Mouse (Mus musculus) layer of hippocampus, adult 2 months (tissue): ENCODE measurements around the gene Pcbp3. TPM values are rescaled to one million over a fixed set of nuclear protein-coding genes. Genes with fewer than 3 reads are reported as not detected.

Experiments used
- DNase-seq, 2 experiments: peaks; one replicate each; pipeline ENCODE4 v3.0.0; 2022; ENCODE audit warnings: low spot score in 2 of 2
- H3K27ac ChIP-seq: fragments of 200-600 bp; 2 replicates; pipeline ENCODE4 v1.8.1; 2022
- H3K4me3 ChIP-seq: fragments of 200-600 bp; 2 replicates; pipeline ENCODE4 v1.8.1; 2022; ENCODE audit warnings: mild to moderate bottlenecking
- CTCF ChIP-seq: fragments of 200-600 bp; conservative IDR thresholded peaks from 2 replicates; pipeline ENCODE4 v1.8.1; 2022; ENCODE audit warnings: antibody characterized with exemption, mild to moderate bottlenecking, moderate library complexity
- total RNA-seq, 2 experiments: library from RNA; stranded (reverse); gene quantifications; 2 replicates each; pipeline ENCODE4 v1.2.3; 2021

The Pcbp3 gene
- total RNA-seq, 2 experiments from 2014 or later = 57.6 to 63.9 TPM

DNA sequence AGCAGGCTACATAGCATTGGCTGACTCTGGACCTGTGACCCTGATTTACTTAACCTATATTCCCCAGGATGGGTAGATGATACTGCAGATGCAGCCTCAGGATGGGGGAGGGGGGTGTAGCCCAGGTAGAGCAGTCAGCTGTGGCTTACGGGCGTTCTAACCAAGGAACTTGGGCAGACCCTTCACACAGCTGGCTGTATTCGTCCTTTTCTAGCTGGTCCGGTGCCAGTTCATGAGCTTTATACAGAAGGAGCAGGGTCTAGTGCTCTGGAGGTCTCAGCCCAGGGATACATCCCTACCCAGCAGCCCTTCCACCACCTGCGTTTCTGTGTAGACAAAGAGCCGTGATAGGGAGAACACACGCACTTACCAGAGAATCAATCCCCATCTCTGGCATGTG, 234.4 kb downstream of the Pcbp3 start:
- TF ChIP-seq CTCF = no peak
- H3K27ac ChIP-seq = no peak overlapping the region
- DNase-seq = no peak
- no peak overlapping the region for H3K4me3 ChIP-seq

DNA sequence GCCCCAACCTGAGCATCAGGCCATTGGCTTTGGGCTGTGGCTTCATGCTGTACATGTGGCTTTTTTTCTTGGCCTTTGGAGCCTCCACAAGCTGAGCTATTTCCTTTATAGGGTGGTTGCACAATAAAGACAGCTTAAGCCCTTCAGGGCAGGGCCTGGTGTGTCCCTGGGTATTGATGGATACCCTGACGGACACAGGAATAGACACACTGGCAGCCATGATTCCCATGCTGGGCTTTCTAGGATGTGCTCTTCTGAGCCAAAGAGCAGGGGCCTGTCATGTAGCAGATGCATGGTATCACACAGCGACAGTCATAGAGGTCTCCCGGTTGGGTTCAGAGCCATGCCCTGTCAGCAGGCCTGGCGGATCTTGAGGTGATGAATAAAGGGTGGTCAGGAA, 234.8 kb downstream of the Pcbp3 start:
- no peak for TF ChIP-seq CTCF
- no peak for DNase-seq
- H3K4me3 ChIP-seq = no peak overlapping the region
- no peak overlapping the region for H3K27ac ChIP-seq

DNA sequence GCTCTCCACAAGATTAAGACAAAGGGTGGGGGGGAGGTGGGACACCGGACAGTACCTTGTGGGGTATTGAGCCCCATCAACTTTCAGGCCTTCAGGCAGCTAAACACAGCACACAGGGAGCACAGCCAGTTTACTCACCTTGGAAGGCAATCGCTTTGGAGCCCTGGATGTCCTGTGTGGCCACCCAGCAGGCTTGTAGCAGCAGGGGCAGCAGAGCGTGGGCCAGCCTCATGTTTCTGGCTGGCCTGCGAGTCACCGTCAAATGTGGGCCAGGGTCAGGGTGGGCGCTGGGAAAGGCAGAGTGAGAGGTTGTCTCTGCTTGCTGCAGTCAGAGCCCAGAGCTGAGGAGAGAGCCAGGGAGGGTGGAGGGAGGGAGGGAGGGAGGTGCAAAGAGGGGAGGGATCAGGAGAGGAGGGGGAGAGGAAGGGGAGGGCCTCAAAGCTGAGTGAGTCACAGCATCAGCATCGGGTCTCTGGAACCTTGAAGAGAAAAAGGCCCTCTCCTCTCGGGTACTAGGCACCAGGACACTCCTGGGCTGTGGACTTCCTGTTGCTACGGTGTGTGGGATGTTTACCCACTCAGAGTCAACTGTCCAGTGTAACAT, 235.9 kb downstream of the Pcbp3 start, which contains the start of gene Col6a1:
Col6a1 (minus strand) TSS at position 487 of the 604 bp plus-strand sequence.
- no peak for TF ChIP-seq CTCF
- DNase-seq = no peak
- H3K4me3 ChIP-seq = peak within 1 kb of the TSS; percentile 18; the same call in 1 of the 2 replicates
- H3K27ac ChIP-seq = no peak within 1 kb of the TSS

DNA sequence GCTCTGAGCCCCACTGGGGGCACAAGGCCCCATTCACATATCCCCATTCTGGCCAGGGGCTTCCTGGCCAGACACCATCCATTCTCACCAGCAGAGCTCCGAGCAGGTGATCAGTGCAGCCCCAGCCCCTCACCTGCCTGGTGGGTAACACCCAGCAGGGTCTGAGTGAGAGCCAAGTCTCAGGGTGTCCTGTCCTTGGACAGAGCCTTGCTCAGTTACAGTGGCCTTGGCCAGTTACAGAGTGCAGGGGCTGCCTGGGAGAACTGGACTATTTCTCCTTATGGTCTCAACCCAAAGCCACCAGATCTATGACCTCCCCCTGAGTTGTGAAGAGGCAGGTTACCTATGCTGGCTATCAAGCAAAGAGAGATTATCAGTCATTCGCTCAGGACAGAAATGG, 236.6 kb downstream of the Pcbp3 start:
- Histone ChIP-seq H3K27ac (no peak overlapping the region), H3K4me3 (peak overlapping the region; percentile 18; the same call in 1 of the 2 replicates)
- TF ChIP-seq CTCF = no peak
- no peak for DNase-seq

DNA sequence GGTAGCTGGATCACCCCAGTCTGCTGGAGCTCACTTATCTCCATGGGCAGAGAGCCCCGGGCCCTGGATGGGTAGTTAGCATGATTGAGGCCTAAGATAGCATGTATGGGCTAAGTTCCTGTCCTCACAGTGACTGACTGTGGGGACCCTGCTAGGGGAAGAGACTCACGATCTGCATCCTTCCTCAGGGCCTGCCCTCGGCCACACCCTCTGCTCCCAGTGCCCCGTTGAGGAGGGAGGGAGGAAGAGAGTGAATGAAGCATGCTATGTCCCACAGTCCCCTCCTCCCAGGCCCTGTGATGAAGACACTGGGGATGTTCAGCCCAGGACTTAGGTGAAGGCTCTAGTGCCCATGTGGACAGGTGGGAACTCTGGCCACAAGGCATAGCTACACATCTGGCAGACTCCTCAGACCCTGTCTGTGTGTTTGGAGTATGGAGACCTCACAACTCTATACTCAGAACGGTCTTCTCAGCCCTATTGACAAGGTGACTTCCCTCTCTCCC, 237.4 kb downstream of the Pcbp3 start:
- TF ChIP-seq CTCF = no peak
- no peak for DNase-seq
- no peak overlapping the region for H3K4me3 ChIP-seq
- H3K27ac ChIP-seq = no peak overlapping the region

DNA sequence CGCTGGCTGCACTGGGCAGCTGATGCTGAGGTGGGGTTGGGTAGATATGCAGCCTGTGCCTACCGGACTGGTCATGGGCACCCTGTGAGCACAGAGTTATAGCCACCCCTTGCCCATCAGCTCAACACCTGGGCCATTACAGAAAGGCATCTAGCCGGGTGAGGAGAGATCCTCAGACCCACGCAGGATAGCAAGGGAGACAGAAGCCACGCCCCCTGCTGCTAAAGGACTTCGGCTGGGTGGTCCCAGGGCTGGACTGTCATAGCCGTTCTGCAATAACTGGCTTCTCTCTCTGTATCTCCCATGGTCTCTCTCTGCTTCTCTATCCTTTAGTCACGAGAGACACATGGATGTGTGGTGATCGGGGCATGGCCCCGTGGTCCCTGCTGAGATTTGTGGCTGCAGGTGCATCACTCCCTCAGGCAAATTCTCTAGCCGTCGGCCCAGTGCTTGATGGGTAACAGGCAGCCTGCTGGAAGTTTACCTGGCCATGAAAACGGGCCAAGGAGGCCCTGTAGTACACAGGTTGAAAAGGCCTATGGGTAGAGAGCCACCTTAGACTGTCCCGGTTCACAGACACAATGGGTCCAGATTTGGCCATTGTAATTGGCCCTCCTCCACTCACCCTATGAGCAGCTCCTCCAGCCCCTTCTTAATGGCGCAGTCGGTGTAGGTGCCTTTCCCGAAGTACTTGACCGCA, 238.8 kb downstream of the Pcbp3 start:
- no peak overlapping the region for H3K27ac ChIP-seq
- no peak for TF ChIP-seq CTCF
- H3K4me3 ChIP-seq = no peak overlapping the region
- no peak for DNase-seq

DNA sequence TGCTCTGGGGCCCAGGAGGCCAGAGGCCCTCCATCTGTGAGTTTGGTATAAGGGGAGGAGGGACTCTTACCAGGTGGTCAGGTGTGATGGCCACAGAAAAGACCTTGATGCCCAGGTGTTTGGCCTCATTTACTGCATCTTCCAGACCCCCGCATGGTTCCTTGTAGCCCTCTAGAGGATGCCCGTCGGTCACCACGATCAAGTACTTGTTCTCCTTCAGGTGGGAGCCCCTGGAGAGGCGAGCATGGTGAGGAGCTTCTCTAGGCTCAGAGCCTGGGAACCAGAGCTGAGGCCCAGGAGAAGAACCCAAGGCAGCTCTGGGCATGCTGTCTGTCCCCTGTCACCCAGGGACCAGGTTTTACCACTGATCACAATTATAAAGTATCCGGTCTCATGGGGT, 239.9 kb downstream of the Pcbp3 start:
- Histone ChIP-seq H3K27ac (no peak overlapping the region), H3K4me3 (no peak overlapping the region)
- TF ChIP-seq CTCF = no peak
- no peak for DNase-seq

DNA sequence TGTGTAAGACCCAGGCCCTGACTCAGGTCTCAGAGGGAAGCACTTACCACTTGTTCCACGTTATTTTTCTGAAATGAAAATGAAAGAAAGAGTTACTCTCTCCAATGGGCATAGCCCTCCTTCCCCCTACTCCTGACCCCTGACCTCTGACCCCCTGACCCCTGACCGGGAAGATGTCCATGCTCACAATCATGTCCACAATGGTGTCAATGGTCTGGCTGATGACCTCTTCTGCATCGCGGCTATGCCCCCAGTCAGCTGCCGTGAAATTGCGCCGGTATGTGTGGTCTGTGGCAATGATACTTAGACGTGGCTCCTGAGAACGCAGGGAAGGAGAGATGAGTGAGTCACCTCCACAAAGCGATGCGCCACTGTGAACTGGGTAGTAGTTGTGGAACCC, 240.5 kb downstream of the Pcbp3 start:
- no peak overlapping the region for H3K27ac ChIP-seq

DNA sequence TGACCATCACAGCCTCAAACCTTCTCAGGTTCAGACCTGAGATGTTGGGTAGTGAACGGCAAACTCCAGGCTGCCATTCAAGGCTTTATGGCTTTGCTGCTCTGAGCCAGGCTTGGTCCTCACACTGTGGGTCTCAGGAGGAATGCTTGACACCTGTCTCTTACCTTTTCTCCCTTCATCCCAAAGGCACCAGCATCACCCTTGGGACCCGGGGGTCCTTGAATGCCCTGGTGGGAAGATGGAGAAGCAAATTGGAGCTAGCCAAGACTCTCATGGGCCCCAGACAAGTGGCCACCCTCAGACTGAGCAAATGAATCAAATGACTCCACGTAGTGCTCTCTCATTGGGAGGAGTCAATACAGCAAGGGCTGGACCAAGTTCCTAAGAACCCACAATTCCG, 244.1 kb downstream of the Pcbp3 start:
- no peak overlapping the region for H3K4me3 ChIP-seq
- no peak for TF ChIP-seq CTCF
- H3K27ac ChIP-seq = no peak overlapping the region
- no peak for DNase-seq

More for the DNA sequence above, 240.5 kb downstream of the Pcbp3 start:
- no peak overlapping the region for H3K4me3 ChIP-seq
- TF ChIP-seq CTCF = no peak
- no peak for DNase-seq

DNA sequence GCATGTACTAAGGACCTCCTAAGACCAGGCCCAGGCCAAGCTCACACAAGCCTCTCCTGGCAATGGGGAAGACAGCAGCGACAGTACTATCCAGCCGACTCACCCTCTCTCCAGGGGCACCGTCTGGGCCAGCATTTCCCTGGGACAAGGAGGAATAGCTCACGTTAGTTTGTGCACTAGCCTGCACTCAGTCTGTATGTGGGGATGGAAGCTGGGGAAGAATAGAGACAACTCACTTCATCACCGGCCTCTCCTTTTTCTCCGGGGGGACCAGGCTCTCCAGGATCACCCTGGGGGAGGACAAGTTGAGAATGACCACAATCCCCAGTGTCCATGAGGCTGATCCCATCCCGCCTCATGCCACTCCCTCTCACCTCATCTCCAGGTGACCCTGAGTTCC, 244.7 kb downstream of the Pcbp3 start:
- H3K27ac ChIP-seq = no peak overlapping the region
- TF ChIP-seq CTCF = no peak
- no peak overlapping the region for H3K4me3 ChIP-seq
- DNase-seq = no peak

DNA sequence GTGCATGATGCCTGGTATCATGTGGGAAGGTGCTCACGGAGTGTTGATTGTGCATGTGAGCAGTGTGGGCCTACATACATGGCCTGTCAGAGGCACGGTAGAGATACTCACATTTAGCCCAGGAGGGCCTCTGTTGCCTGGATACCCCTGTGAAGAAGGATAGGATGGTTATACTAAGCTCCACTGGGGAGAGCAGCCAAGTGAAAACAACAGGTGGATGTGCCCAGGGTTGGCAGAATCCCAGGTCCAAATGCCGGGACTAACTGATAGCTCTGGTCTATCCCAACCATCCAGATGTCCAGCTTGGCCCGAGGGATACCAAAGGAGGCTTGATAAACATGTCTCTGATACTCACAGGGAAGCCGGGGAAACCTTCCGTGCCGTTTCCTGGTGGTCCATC, 247.4 kb downstream of the Pcbp3 start:
- H3K27ac ChIP-seq = no peak overlapping the region
- no peak for TF ChIP-seq CTCF
- no peak overlapping the region for H3K4me3 ChIP-seq
- peak in 1 of 2 experiments; percentile 20 for DNase-seq

DNA sequence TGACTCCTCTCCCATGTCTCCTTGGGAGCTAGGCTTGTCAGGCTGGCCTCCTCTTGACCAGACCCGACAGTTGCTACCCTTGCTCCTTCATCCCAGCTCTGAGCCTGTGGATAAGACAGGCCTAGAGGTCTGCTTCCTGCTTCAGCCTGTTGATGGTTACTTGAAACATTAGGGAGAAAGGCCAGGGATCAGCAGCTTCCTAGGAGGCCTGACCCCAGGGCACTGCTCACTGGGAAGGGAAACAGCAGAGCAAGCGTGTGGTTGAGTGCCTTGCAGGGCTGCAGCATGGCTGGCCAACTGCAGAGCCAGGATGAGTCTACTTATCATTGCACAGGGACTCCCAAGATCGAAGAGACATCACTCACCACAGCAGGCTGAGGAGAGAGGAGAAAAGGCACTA, 249.2 kb downstream of the Pcbp3 start:
- Histone ChIP-seq H3K27ac (no peak overlapping the region), H3K4me3 (no peak overlapping the region)
- no peak for TF ChIP-seq CTCF
- no peak for DNase-seq

Other genes starting within 250 kb of the Pcbp3 start
- 10 to 100 TPM; 19.6 to 23.2 TPM for gene Col6a1, start 235.7 kb downstream of the Pcbp3 start, total RNA-seq
- 10 to 100 TPM; 21.1 to 21.6 TPM for gene Slc19a1, start 70.4 kb upstream of the Pcbp3 start, total RNA-seq
- 1 to 10 TPM; 3.2 to 4.8 TPM for gene Col18a1, start 204.7 kb upstream of the Pcbp3 start, total RNA-seq